Mouse (Mus musculus) hematopoietic stem cell, adult 5-6 weeks (primary cell): ENCODE measurements around the gene Slc25a16. TPM values are rescaled to one million over a fixed set of nuclear protein-coding genes. Genes with fewer than 3 reads are reported as not detected.

Source experiments
- ATAC-seq, 2 experiments: fragments of 125-278 bp in 1 of 2; replicated peaks in 1 of 2; 2 replicates each; pipeline ENCODE4 v1.8.0; 2016 to 2017; ENCODE audit warnings: inconsistent platforms in 2 of 2, mild to moderate bottlenecking in 2 of 2, moderate number of reproducible peaks in 2 of 2, low read depth in 1 of 2, moderate TSS enrichment in 1 of 2; ENCODE audit not compliant: low FRiP score in 2 of 2, poor library complexity in 2 of 2, severe bottlenecking in 2 of 2, insufficient read depth in 1 of 2, low TSS enrichment in 1 of 2
- total RNA-seq: library from RNA; stranded (forward); fragments of 172-1452, 232-1000 nt; gene quantifications from 2 replicates; pipeline ENCODE4 v1.2.3, GENCODE M21; 2017

Gene Slc25a16
- total RNA-seq, 1 experiment from 2014 or later = 12.9 TPM

DNA sequence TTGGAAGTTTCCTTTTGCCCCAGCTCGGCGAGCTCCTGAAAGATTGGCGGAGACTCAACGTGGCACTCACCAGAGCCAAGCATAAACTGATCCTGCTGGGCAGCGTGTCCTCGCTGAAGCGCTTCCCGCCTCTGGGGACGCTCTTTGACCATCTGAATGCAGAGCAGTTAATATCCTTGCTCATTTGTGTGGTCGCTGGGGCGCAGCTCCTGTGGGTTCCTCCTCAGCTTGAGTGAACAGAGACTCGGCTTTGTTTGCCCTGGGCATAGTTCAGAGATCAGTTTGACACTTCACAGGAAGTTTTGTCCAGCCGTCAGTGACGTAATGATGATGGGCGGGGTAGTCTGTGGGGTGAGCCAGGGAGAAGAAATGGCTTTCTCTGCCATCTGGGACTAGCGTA lies 51.4 kb downstream of the Slc25a16 start:
- no peak for ATAC-seq

DNA sequence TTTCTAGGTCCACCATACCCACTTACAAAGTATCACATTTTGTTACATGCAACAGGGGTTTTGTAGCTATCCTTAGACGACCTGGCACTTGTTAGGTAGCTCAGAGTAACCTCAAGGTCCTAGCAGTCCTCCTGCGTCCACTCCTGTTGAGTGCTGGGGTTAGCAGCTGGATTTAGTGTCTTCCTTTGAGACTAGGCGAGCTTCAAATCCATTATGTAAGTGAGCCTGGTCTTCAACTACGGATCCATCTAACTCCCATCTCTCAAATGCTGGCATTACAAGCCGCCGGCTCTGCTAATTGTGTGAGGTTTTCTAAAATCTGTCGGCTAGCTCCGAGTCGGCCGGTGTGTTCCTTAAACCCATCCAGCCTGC lies 59.2 kb downstream of the Slc25a16 start:
- ATAC-seq = no peak

DNA sequence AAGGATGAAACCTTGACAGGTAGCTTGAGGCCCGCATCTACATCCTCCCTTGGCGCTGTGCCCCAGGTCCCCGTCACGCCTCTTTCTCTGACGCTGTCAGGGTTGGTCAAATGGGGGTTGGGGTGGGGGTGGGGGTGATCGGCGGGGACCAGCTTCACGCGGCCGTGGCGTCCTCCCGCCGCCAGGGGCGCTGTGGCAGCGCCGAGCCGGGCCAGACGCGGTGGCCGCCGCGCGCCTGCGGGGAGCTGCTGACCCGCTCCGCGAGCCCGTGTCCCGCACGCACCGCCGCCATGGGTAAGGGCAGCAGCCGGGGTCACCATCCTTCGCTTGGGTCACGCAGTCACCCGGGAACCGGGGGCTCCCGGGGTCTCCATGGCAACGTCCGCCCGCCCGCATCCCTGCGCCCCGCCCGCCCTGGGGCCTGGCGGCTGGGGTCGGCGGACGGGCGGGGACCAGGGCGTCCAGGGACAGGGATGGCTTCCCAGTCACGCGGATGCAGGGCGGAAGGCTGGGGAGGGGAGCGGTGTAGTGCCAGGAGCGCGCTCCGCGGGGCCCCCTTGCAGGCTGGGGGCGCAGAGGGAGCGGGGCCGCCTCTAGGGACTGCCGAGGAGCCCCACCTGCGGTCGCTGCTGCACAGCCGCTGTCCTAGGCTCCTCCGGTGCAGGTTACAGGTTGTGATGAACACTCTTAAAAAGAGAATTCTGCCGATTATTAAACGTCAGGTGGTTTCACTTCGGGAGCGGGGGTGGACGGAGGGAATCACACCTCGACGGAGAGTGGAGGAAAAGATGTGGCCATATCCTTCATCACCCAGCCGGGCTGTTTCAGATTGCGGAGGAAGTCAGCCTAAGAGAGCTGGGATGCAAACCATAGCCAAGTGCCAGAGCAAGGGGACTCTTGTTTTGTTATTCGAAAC lies 59.9 kb downstream of the Slc25a16 start, which contains the start of gene Rufy2:
Rufy2 (plus strand) TSS at position 185 of the 916 bp plus-strand sequence.
- ATAC-seq = peak; percentile 52 to 71

DNA sequence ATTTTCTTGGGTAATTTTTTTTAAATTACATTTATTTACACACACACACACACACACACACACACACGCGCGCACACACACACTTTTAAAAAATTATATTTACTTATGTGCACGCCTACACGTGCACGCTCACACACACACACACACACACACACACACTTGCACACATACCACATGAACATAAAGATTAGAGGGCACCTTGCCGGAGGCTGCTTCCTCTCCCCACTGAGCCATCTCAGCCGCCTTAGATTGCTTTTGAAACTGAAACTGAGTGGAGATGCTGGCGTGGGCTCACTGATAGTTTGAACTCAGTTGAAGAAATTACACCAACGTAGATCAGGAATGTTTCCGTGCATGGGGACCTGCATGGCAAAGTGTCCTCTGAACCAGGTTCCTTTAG lies 63.6 kb downstream of the Slc25a16 start:
- ATAC-seq = no peak

- no peak for ATAC-seq
Observed at GRCm38 (mm10) chr10:62984495-62984894, 64.1 kb downstream of the Slc25a16 start.

GRCm38 (mm10) chr10:62987341-62987740 lies 66.9 kb downstream of the Slc25a16 start:
- no peak for ATAC-seq

DNA sequence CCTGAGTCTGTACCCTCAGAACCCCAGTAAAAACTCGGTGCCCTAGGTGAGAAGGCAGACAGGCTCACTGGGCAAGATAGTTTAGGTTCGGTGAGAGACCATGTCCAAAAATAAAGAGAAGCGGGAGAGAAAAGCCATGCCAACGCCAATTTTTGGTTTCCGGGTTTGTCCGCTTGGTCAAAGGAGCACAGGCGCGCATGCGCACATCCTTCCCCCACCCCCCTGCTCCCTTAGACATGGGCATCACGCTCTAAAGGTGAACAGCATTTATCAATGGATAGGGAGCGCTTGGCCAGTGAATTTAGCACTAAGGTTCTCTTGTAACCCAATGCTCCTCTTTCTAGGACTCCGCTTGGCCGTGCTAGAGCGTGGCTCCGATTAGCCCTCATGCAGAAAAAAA lies 70.2 kb downstream of the Slc25a16 start:
- no peak for ATAC-seq

DNA sequence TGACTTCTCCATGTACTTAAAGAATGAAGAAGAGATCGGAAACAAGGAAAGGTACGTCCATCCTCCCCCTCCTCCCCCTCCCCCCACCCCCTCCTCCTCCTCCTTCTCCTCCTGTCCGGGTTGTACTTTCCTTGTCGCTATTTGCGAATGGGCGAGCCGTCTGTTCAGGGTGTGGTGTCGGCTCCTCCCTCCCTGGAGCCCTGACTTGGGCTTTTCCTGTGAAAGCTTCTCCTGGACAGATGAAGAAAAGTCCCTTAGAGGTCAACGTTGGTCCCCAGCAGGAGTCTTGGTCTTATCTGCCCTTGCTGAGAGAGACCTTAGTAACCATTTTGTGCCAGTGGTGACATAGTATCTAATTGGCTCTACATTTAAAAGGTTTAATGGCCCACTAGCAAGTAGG lies 73.6 kb downstream of the Slc25a16 start:
- ATAC-seq = no peak

Other genes starting within 250 kb of the Slc25a16 start
- gene Stox1, start 194.5 kb upstream of the Slc25a16 start, total RNA-seq = 3.3 and 4.3 TPM in 2 replicates
- gene Ccar1, start 128.3 kb upstream of the Slc25a16 start, total RNA-seq = 118 and 120 TPM in 2 replicates
- 33.0 and 35.6 TPM in 2 replicates for gene Tet1, start 11.6 kb upstream of the Slc25a16 start, total RNA-seq
- 31.8 and 32.4 TPM in 2 replicates for gene Dna2, start 26.4 kb downstream of the Slc25a16 start, total RNA-seq
- gene Rufy2, start 59.6 kb downstream of the Slc25a16 start, total RNA-seq = 11.3 and 22.8 TPM in 2 replicates
- gene Hnrnph3, start 103.6 kb downstream of the Slc25a16 start, total RNA-seq = 77.9 and 95.4 TPM in 2 replicates
- 0.19 and 3.2 TPM in 2 replicates for gene Pbld2, start 103.7 kb downstream of the Slc25a16 start, total RNA-seq
- 2.4 and 3.6 TPM in 2 replicates for gene Pbld1, start 139.5 kb downstream of the Slc25a16 start, total RNA-seq
- not detected in 2 replicates for gene Atoh7, start 179.0 kb downstream of the Slc25a16 start, total RNA-seq